Comparison of ENCODE assay signal across 18 mouse cellular contexts in genomic region chr19:4194776-4195650, GRCm38 (mm10). TPM values are rescaled to one million over a fixed set of nuclear protein-coding genes. Genes with fewer than 3 reads are reported as not detected.
DNase-seq lines count a peak whose midpoint lies in the region; ATAC-seq and TF ChIP-seq lines count a peak whose summit lies in the region.
"Had no signal": no experiment of that assay in that cellular context is flagged by ENCODE, and none has a peak within 500 bp of the region (broad histone marks: within the 10 kb centered on the region; RNA-seq: fewer than 3 reads in every experiment).

No protein-coding gene starts in this region.

- no peak for TF ChIP-seq CTCF in midbrain, postnatal 0 days (IDR thresholded peaks at IDR 0.05)

- WGBS in kidney, embryonic 14.5 days: 78% methylated on average over 12 of the region's 12 CpGs
- WGBS in midbrain, postnatal 0 days: 71% methylated on average over 12 of the region's 12 CpGs
- WGBS in midbrain, embryonic 14.5 days: 82% methylated on average over 12 of the region's 12 CpGs
- WGBS in liver, embryonic 15.5 days (ENCODE audit: insufficient replicate concordance): 75% methylated on average over 12 of the region's 12 CpGs

- H3K9ac ChIP-seq in kidney, embryonic 14.5 days (ENCODE audit: low read depth, low read length): peak overlapping the region; percentile 12; the same call in 1 of the 2 replicates
- no peak overlapping the region for H3K9ac ChIP-seq in midbrain, postnatal 0 days (replicated peaks; ENCODE audit: low read length, poor library complexity, severe bottlenecking)
- H3K9ac ChIP-seq in midbrain, embryonic 14.5 days (replicated peaks; ENCODE audit: low read length): no peak overlapping the region
- no peak overlapping the region for H3K9ac ChIP-seq in liver, embryonic 15.5 days

- no peak overlapping the region for H3K4me2 ChIP-seq in kidney, embryonic 14.5 days (replicated peaks; ENCODE audit: low read depth, low read length)
- H3K4me2 ChIP-seq in midbrain, postnatal 0 days (ENCODE audit: low read depth, low read length, poor library complexity, severe bottlenecking): no peak overlapping the region
- no peak overlapping the region for H3K4me2 ChIP-seq in midbrain, embryonic 14.5 days (ENCODE audit: low read length)
- no peak overlapping the region for H3K4me2 ChIP-seq in liver, embryonic 15.5 days

- peaks cover 66% of the 10 kb centered on the region for H3K36me3 ChIP-seq in kidney, embryonic 14.5 days (ENCODE audit: control insufficient read depth, insufficient read depth, low read length)
- peaks cover 42% of the 10 kb centered on the region for H3K36me3 ChIP-seq in midbrain, postnatal 0 days (ENCODE audit: insufficient read depth, low read length)
- H3K36me3 ChIP-seq in midbrain, embryonic 14.5 days (ENCODE audit: control insufficient read depth, insufficient read depth, low read length): peaks cover 50% of the 10 kb centered on the region
- H3K36me3 ChIP-seq in liver, embryonic 15.5 days (replicated peaks): peaks cover 72% of the 10 kb centered on the region

- DNase-seq in adrenal gland, postnatal 14 days: peak; percentile 59
- no peak for DNase-seq in adrenal gland, adult 18-20 months (ENCODE audit: low spot score in 2 of 2)
- no peak for DNase-seq in kidney, adult 18-20 months
- peak; percentile 81 for DNase-seq in midbrain, postnatal 0 days (ENCODE audit: low spot score)
- DNase-seq in midbrain, embryonic 14.5 days: no peak
- DNase-seq in ovary, postnatal 10 days (ENCODE audit: low spot score): no peak
- DNase-seq: embryo, embryonic 11 days; gastrocnemius, postnatal 36 days; heart, postnatal 14 days; lung, postnatal 14 days had no signal

- H3K4me3 ChIP-seq in kidney, embryonic 14.5 days (ENCODE audit: low read length): no peak overlapping the region
- H3K4me3 ChIP-seq in midbrain, postnatal 0 days (ENCODE audit: low read depth, low read length): no peak overlapping the region
- no peak overlapping the region for H3K4me3 ChIP-seq in midbrain, embryonic 14.5 days (replicated peaks; ENCODE audit: low read depth, low read length)
- H3K4me3 ChIP-seq in liver, embryonic 15.5 days (replicated peaks): no peak overlapping the region
- H3K4me3 ChIP-seq: left cerebral cortex, adult 2 months had no signal

- H3K9me3 ChIP-seq in kidney, embryonic 14.5 days (ENCODE audit: control insufficient read depth, low read length): no peaks in the 10 kb centered on the region
- no peaks in the 10 kb centered on the region for H3K9me3 ChIP-seq in midbrain, postnatal 0 days (ENCODE audit: low read length)
- H3K9me3 ChIP-seq in midbrain, embryonic 14.5 days (ENCODE audit: control insufficient read depth, low read length): no peaks in the 10 kb centered on the region
- no peaks in the 10 kb centered on the region for H3K9me3 ChIP-seq in liver, embryonic 15.5 days (replicated peaks)
- H3K9me3 ChIP-seq: G1E had no signal

- no peaks in the 10 kb centered on the region for H3K27me3 ChIP-seq in kidney, embryonic 14.5 days (ENCODE audit: control insufficient read depth, insufficient read depth, low read length)
- no peaks in the 10 kb centered on the region for H3K27me3 ChIP-seq in midbrain, postnatal 0 days (ENCODE audit: insufficient read depth, low read length)
- H3K27me3 ChIP-seq in midbrain, embryonic 14.5 days (ENCODE audit: control insufficient read depth, insufficient read depth, low read length): no peaks in the 10 kb centered on the region
- no peaks in the 10 kb centered on the region for H3K27me3 ChIP-seq in liver, embryonic 15.5 days

- peaks cover 30% of the 10 kb centered on the region for H3K4me1 ChIP-seq in kidney, embryonic 14.5 days (ENCODE audit: control insufficient read depth, insufficient read depth, low read length)
- peaks cover 10% of the 10 kb centered on the region for H3K4me1 ChIP-seq in midbrain, postnatal 0 days (ENCODE audit: insufficient read depth, low read length)
- peaks cover 11% of the 10 kb centered on the region for H3K4me1 ChIP-seq in midbrain, embryonic 14.5 days (ENCODE audit: control insufficient read depth, insufficient read depth, low read length)
- peaks cover 89% of the 10 kb centered on the region for H3K4me1 ChIP-seq in liver, embryonic 15.5 days (replicated peaks)

- no peak for ATAC-seq in kidney, embryonic 14.5 days (ENCODE audit: low FRiP score, low TSS enrichment)
- ATAC-seq in midbrain, postnatal 0 days (ENCODE audit: low FRiP score): no peak
- no peak for ATAC-seq in midbrain, embryonic 14.5 days (ENCODE audit: low FRiP score, low TSS enrichment)
- no peak for ATAC-seq in liver, embryonic 15.5 days (ENCODE audit: insufficient read depth)

- peak overlapping the region; percentile 11; the same call in 1 of the 2 replicates for H3K27ac ChIP-seq in kidney, embryonic 14.5 days (ENCODE audit: low read depth, low read length)
- no peak overlapping the region for H3K27ac ChIP-seq in midbrain, postnatal 0 days (ENCODE audit: low read depth, low read length)
- H3K27ac ChIP-seq in midbrain, embryonic 14.5 days (replicated peaks; ENCODE audit: low read depth, low read length): no peak overlapping the region
- 0 out of 2 replicates have a peak overlapping the region, but pooled peaks have one; percentile 14 for H3K27ac ChIP-seq in liver, embryonic 15.5 days (replicated peaks)
- H3K27ac ChIP-seq: kidney, postnatal 0 days; left cerebral cortex, adult 2 months had no signal

RNA-seq across cellular contexts. Expression of gene Ppp1ca, which starts 3.1 kb away (rescaled TPM):
- total RNA-seq in adrenal gland, postnatal 14 days (2021): 369 and 402 TPM in 2 replicates
- total RNA-seq in adrenal gland, adult 18-20 months (2021): 100 to 1,000 TPM; 353 to 384 TPM
- 987 and 1,041 TPM in 2 replicates for polyA plus RNA-seq in kidney, embryonic 14.5 days (2014; fragmentation: Nextera tagmentation; extraction: Ambion mirVana)
- total RNA-seq in midbrain, postnatal 0 days (2014; rRNA removed): 535 and 592 TPM in 2 replicates
- 510 and 531 TPM in 2 replicates for polyA plus RNA-seq in midbrain, postnatal 0 days (2015; fragmentation: Nextera tagmentation; extraction: Ambion mirVana)
- polyA plus RNA-seq in midbrain, embryonic 14.5 days (2014; fragmentation: Nextera tagmentation; extraction: Ambion mirVana): 591 and 597 TPM in 2 replicates
- 414 and 425 TPM in 2 replicates for polyA plus RNA-seq in liver, embryonic 15.5 days (2015; fragmentation: Nextera tagmentation; extraction: Ambion mirVana)

RNA-seq across cellular contexts. Expression of gene Tbc1d10c, which starts 3.9 kb away (rescaled TPM):
- 1.9 and 15.1 TPM in 2 replicates for total RNA-seq in adrenal gland, postnatal 14 days (2021)
- 1 to 10 TPM; 1.1 to 1.6 TPM for total RNA-seq in adrenal gland, adult 18-20 months (2021)
- polyA plus RNA-seq in kidney, embryonic 14.5 days (2014; fragmentation: Nextera tagmentation; extraction: Ambion mirVana): 2.7 and 3.2 TPM in 2 replicates
- total RNA-seq in midbrain, postnatal 0 days (2014; rRNA removed): 0.49 and 1.9 TPM in 2 replicates
- polyA plus RNA-seq in midbrain, postnatal 0 days (2015; fragmentation: Nextera tagmentation; extraction: Ambion mirVana): 1.2 and 1.6 TPM in 2 replicates
- 0.54 and 0.94 TPM in 2 replicates for polyA plus RNA-seq in midbrain, embryonic 14.5 days (2014; fragmentation: Nextera tagmentation; extraction: Ambion mirVana)
- polyA plus RNA-seq in liver, embryonic 15.5 days (2015; fragmentation: Nextera tagmentation; extraction: Ambion mirVana): 5.5 and 7.0 TPM in 2 replicates

RNA-seq across cellular contexts. Expression of gene Rad9a, which starts 6.4 kb away (rescaled TPM):
- 8.2 and 10.7 TPM in 2 replicates for total RNA-seq in adrenal gland, postnatal 14 days (2021)
- total RNA-seq in adrenal gland, adult 18-20 months (2021): 1 to 10 TPM; 7.5 to 9.0 TPM
- polyA plus RNA-seq in kidney, embryonic 14.5 days (2014; fragmentation: Nextera tagmentation; extraction: Ambion mirVana): 34.7 and 39.5 TPM in 2 replicates
- total RNA-seq in midbrain, postnatal 0 days (2014; rRNA removed): 18.0 and 22.8 TPM in 2 replicates
- 14.7 and 17.0 TPM in 2 replicates for polyA plus RNA-seq in midbrain, postnatal 0 days (2015; fragmentation: Nextera tagmentation; extraction: Ambion mirVana)
- 20.3 and 22.7 TPM in 2 replicates for polyA plus RNA-seq in midbrain, embryonic 14.5 days (2014; fragmentation: Nextera tagmentation; extraction: Ambion mirVana)
- 15.6 and 16.5 TPM in 2 replicates for polyA plus RNA-seq in liver, embryonic 15.5 days (2015; fragmentation: Nextera tagmentation; extraction: Ambion mirVana)

RNA-seq across cellular contexts. Expression of gene Clcf1, which starts 19.0 kb away (rescaled TPM):
- 10.8 and 16.3 TPM in 2 replicates for total RNA-seq in adrenal gland, postnatal 14 days (2021)
- total RNA-seq in adrenal gland, adult 18-20 months (2021): 10 to 100 TPM in 1 of 2 experiments, 1 to 10 TPM in 1; 7.9 to 11.1 TPM
- polyA plus RNA-seq in kidney, embryonic 14.5 days (2014; fragmentation: Nextera tagmentation; extraction: Ambion mirVana): 5.7 and 5.9 TPM in 2 replicates
- total RNA-seq in midbrain, postnatal 0 days (2014; rRNA removed): 0.99 and 1.2 TPM in 2 replicates
- 0.28 and 0.44 TPM in 2 replicates for polyA plus RNA-seq in midbrain, postnatal 0 days (2015; fragmentation: Nextera tagmentation; extraction: Ambion mirVana)
- polyA plus RNA-seq in midbrain, embryonic 14.5 days (2014; fragmentation: Nextera tagmentation; extraction: Ambion mirVana): 0.08 and 0.46 TPM in 2 replicates
- polyA plus RNA-seq in liver, embryonic 15.5 days (2015; fragmentation: Nextera tagmentation; extraction: Ambion mirVana): 0.38 and 0.56 TPM in 2 replicates
- polyA plus RNA-seq: G1E had no signal

RNA-seq across cellular contexts. Expression of gene AC109138.7, which starts 19.1 kb away (rescaled TPM):
- total RNA-seq in adrenal gland, postnatal 14 days (2021): not detected in 2 replicates
- total RNA-seq in adrenal gland, adult 18-20 months (2021): not detected
- polyA plus RNA-seq in kidney, embryonic 14.5 days (2014; fragmentation: Nextera tagmentation; extraction: Ambion mirVana): not detected in 2 replicates
- total RNA-seq in midbrain, postnatal 0 days (2014; rRNA removed): not detected in 2 replicates
- not detected in 2 replicates for polyA plus RNA-seq in midbrain, postnatal 0 days (2015; fragmentation: Nextera tagmentation; extraction: Ambion mirVana)
- polyA plus RNA-seq in midbrain, embryonic 14.5 days (2014; fragmentation: Nextera tagmentation; extraction: Ambion mirVana): not detected in 2 replicates
- polyA plus RNA-seq in liver, embryonic 15.5 days (2015; fragmentation: Nextera tagmentation; extraction: Ambion mirVana): not detected in 2 replicates
- total RNA-seq: adrenal gland, postnatal 36 days; G1E; gastrocnemius, postnatal 36 days; heart, postnatal 14 days; left cerebral cortex, adult 2 months had no signal
- polyA plus RNA-seq: forebrain, embryonic 11.5 days; kidney, postnatal 0 days; thymus, postnatal 0 days had no signal

Comparison
In these comparisons a context has a peak if more than half of its experiments do, and no peak if none do; other contexts are left out.
1. DNase-seq: peak in adrenal gland, postnatal 14 days (single experiment) and midbrain, postnatal 0 days (single experiment); none in adrenal gland, adult 18-20 months (0 of 2), kidney, adult 18-20 months (single experiment), midbrain, embryonic 14.5 days (single experiment) and ovary, postnatal 10 days (single experiment).
2. H3K27ac ChIP-seq: peak in kidney, embryonic 14.5 days (single experiment) and liver, embryonic 15.5 days (single experiment); none in midbrain, postnatal 0 days (single experiment) and midbrain, embryonic 14.5 days (single experiment).